Mouse (Mus musculus) liver, embryonic 13.5 days (tissue): ENCODE measurements at regions not wholly inside any gene's neighbourhood (a gene's known extent, or its start where the extent isn't known, plus 50 kb on each side); places are given as distances from the start of the nearest gene placed in this dataset.

Experiments
- ATAC-seq: fragments of 200-750 bp; cut with Nextera tagmentation; 2 replicates; pipeline ENCODE4 v1.8.0; 2017; ENCODE audit warnings: low read depth, mild to moderate bottlenecking, moderate number of reproducible peaks, moderate library complexity
- DNase-seq: peaks from one replicate; pipeline ENCODE4 v3.0.0; 2022
- H3K27ac ChIP-seq: fragments of 300-500 bp; sonication (generic); 2 replicates; pipeline ENCODE4 v1.5.1; 2015; ENCODE audit warnings: moderate library complexity, mild to moderate bottlenecking, inconsistent platforms
- H3K27me3 ChIP-seq: fragments of 300-500 bp; sonication (generic); 2 replicates; pipeline ENCODE4 v1.6.1; 2015; ENCODE audit warnings: mild to moderate bottlenecking, inconsistent platforms
- H3K36me3 ChIP-seq: fragments of 300-500 bp; sonication (generic); 2 replicates; pipeline ENCODE4 v1.6.1; 2015; ENCODE audit warnings: mild to moderate bottlenecking, inconsistent platforms
- H3K4me1 ChIP-seq: fragments of 300-500 bp; sonication (generic); replicated peaks from 2 replicates; pipeline ENCODE4 v1.6.1; 2015; ENCODE audit warnings: inconsistent platforms
- H3K4me2 ChIP-seq: fragments of 300-500 bp; sonication (generic); 2 replicates; pipeline ENCODE4 v1.6.1; 2015; ENCODE audit warnings: inconsistent platforms, mild to moderate bottlenecking, moderate library complexity
- H3K4me3 ChIP-seq: fragments of 300-500 bp; sonication (generic); replicated peaks from 2 replicates; pipeline ENCODE4 v1.5.1; 2015; ENCODE audit warnings: mild to moderate bottlenecking, inconsistent platforms
- H3K9ac ChIP-seq: fragments of 300-500 bp; sonication (generic); 2 replicates; pipeline ENCODE4 v1.6.1; 2015; ENCODE audit warnings: mild to moderate bottlenecking, inconsistent platforms
- H3K9me3 ChIP-seq: fragments of 300-500 bp; sonication (generic); replicated peaks from 2 replicates; pipeline ENCODE4 v1.6.1; 2016; ENCODE audit warnings: inconsistent platforms
- whole genome bisulfite sequencing: fragments of 180-500 bp; shearing (Covaris S2); methylation state at CpG from one replicate; pipeline ENCODE4 v1.1.7; 2015; ENCODE audit not compliant: insufficient replicate concordance; 5-methylcytosine and 5-hydroxymethylcytosine counted together

- no peaks in the 10 kb centered on the region for H3K36me3 ChIP-seq
- H3K9me3 ChIP-seq: 0 out of 2 replicates have a peak, but pooled peaks cover 3% of the 10 kb centered on the region
- H3K4me3 ChIP-seq: no peak overlapping the region
- DNase-seq (no peak), ATAC-seq (no peak)
- H3K27ac ChIP-seq: no peak overlapping the region
- H3K27me3 ChIP-seq: no peaks in the 10 kb centered on the region
- H3K9ac ChIP-seq: no peak overlapping the region
- no peaks in the 10 kb centered on the region for H3K4me1 ChIP-seq
- no peak overlapping the region for H3K4me2 ChIP-seq
- 75% methylated on average over 8 of the region's 8 CpGs for WGBS
Measured at GRCm38 (mm10) chr7:36829710-36830109, 131.8 kb downstream of the Tshz3 start.

GRCm38 (mm10) chr7:36830155-36830554 lies 132.2 kb downstream of the Tshz3 start:
- Histone ChIP-seq H3K4me1 (no peaks in the 10 kb centered on the region), H3K4me3 (no peak overlapping the region), H3K4me2 (no peak overlapping the region), H3K36me3 (no peaks in the 10 kb centered on the region), H3K9me3 (0 out of 2 replicates have a peak, but pooled peaks cover 3% of the 10 kb centered on the region), H3K27me3 (no peaks in the 10 kb centered on the region), H3K27ac (no peak overlapping the region), H3K9ac (no peak overlapping the region)
- DNase-seq (no peak), ATAC-seq (no peak)
- 69% methylated on average over 2 of the region's 2 CpGs for WGBS

GRCm38 (mm10) chr7:36848279-36848678 lies 150.4 kb downstream of the Tshz3 start:
- Histone ChIP-seq H3K4me2 (no peak overlapping the region), H3K4me3 (no peak overlapping the region), H3K9me3 (no peaks in the 10 kb centered on the region), H3K27me3 (no peaks in the 10 kb centered on the region), H3K36me3 (no peaks in the 10 kb centered on the region), H3K9ac (no peak overlapping the region), H3K4me1 (no peaks in the 10 kb centered on the region), H3K27ac (no peak overlapping the region)
- WGBS: 51% methylated on average over 2 of the region's 2 CpGs
- DNase-seq (no peak), ATAC-seq (no peak)

GRCm38 (mm10) chr7:36851275-36851889 lies 153.5 kb downstream of the Tshz3 start:
- no peak overlapping the region for H3K4me3 ChIP-seq

GRCm38 (mm10) chr7:36854308-36854707 lies 156.4 kb downstream of the Tshz3 start:
- no peaks in the 10 kb centered on the region for H3K36me3 ChIP-seq
- no peak overlapping the region for H3K4me3 ChIP-seq
- H3K27me3 ChIP-seq: no peaks in the 10 kb centered on the region
- no peak overlapping the region for H3K27ac ChIP-seq
- H3K4me1 ChIP-seq: no peaks in the 10 kb centered on the region
- no peaks in the 10 kb centered on the region for H3K9me3 ChIP-seq
- DNase-seq: no peak
- no peak overlapping the region for H3K9ac ChIP-seq
- H3K4me2 ChIP-seq: no peak overlapping the region
- ATAC-seq: no peak

More at GRCm38 (mm10) chr7:36851275-36851889, 153.5 kb downstream of the Tshz3 start:
- Histone ChIP-seq H3K36me3 (no peaks in the 10 kb centered on the region), H3K4me2 (no peak overlapping the region), H3K4me1 (no peaks in the 10 kb centered on the region), H3K27me3 (no peaks in the 10 kb centered on the region), H3K9me3 (no peaks in the 10 kb centered on the region), H3K9ac (no peak overlapping the region), H3K27ac (no peak overlapping the region)
- DNase-seq (no peak), ATAC-seq (no peak)
- 30% methylated on average over 4 of the region's 4 CpGs for WGBS

GRCm38 (mm10) chr7:36859428-36859827 lies 161.5 kb downstream of the Tshz3 start:
- DNase-seq (no peak), ATAC-seq (no peak)
- H3K4me3 ChIP-seq: no peak overlapping the region
- 80% methylated on average over 7 of the region's 7 CpGs for WGBS
- H3K27ac ChIP-seq: no peak overlapping the region
- no peaks in the 10 kb centered on the region for H3K4me1 ChIP-seq
- no peaks in the 10 kb centered on the region for H3K27me3 ChIP-seq
- no peaks in the 10 kb centered on the region for H3K9me3 ChIP-seq
- H3K4me2 ChIP-seq: no peak overlapping the region
- H3K9ac ChIP-seq: no peak overlapping the region
- no peaks in the 10 kb centered on the region for H3K36me3 ChIP-seq

GRCm38 (mm10) chr7:36862481-36862880 lies 164.6 kb downstream of the Tshz3 start:
- Histone ChIP-seq H3K4me1 (no peaks in the 10 kb centered on the region), H3K9me3 (no peaks in the 10 kb centered on the region), H3K4me2 (no peak overlapping the region), H3K36me3 (no peaks in the 10 kb centered on the region), H3K27ac (no peak overlapping the region), H3K4me3 (no peak overlapping the region), H3K27me3 (no peaks in the 10 kb centered on the region), H3K9ac (no peak overlapping the region)
- WGBS: 71% methylated on average over 7 of the region's 7 CpGs
- DNase-seq (no peak), ATAC-seq (no peak)

- Histone ChIP-seq H3K36me3 (no peaks in the 10 kb centered on the region), H3K4me2 (no peak overlapping the region)
- 69% methylated on average over 5 of the region's 5 CpGs for WGBS
Measured at GRCm38 (mm10) chr7:36863745-36864144, 165.8 kb downstream of the Tshz3 start.

GRCm38 (mm10) chr7:36864675-36865074 lies 166.8 kb downstream of the Tshz3 start:
- Histone ChIP-seq H3K27me3 (no peaks in the 10 kb centered on the region), H3K4me1 (no peaks in the 10 kb centered on the region), H3K4me2 (no peak overlapping the region), H3K4me3 (no peak overlapping the region), H3K27ac (no peak overlapping the region), H3K9ac (no peak overlapping the region), H3K36me3 (no peaks in the 10 kb centered on the region), H3K9me3 (no peaks in the 10 kb centered on the region; the same call in 1 of the 2 replicates)
- DNase-seq: no peak
- no peak for ATAC-seq
- WGBS: 49% methylated on average over 4 of the region's 4 CpGs

More at GRCm38 (mm10) chr7:36863745-36864144, 165.8 kb downstream of the Tshz3 start:
- no peak for DNase-seq
- Histone ChIP-seq H3K4me1 (no peaks in the 10 kb centered on the region), H3K27me3 (no peaks in the 10 kb centered on the region), H3K9me3 (no peaks in the 10 kb centered on the region; the same call in 1 of the 2 replicates), H3K9ac (no peak overlapping the region), H3K4me3 (no peak overlapping the region), H3K27ac (no peak overlapping the region)
- ATAC-seq: no peak

- Histone ChIP-seq H3K27ac (no peak overlapping the region), H3K4me1 (no peaks in the 10 kb centered on the region), H3K4me3 (no peak overlapping the region), H3K9me3 (no peaks in the 10 kb centered on the region; the same call in 1 of the 2 replicates), H3K27me3 (no peaks in the 10 kb centered on the region), H3K36me3 (no peaks in the 10 kb centered on the region), H3K9ac (no peak overlapping the region), H3K4me2 (no peak overlapping the region)
- no peak for ATAC-seq
- no peak for DNase-seq
- 73% methylated on average over 12 of the region's 12 CpGs for WGBS
Measured at GRCm38 (mm10) chr7:36866602-36867001, 168.7 kb downstream of the Tshz3 start.

GRCm38 (mm10) chr7:36874004-36874403 lies 176.1 kb downstream of the Tshz3 start:
- DNase-seq: no peak
- no peaks in the 10 kb centered on the region for H3K36me3 ChIP-seq
- no peak overlapping the region for H3K9ac ChIP-seq
- no peaks in the 10 kb centered on the region; the same call in 1 of the 2 replicates for H3K9me3 ChIP-seq
- 0 out of 2 replicates have a peak, but pooled peaks cover 3% of the 10 kb centered on the region for H3K4me1 ChIP-seq
- WGBS: 64% methylated on average over 5 of the region's 5 CpGs
- no peak overlapping the region for H3K4me2 ChIP-seq
- no peak overlapping the region for H3K27ac ChIP-seq
- H3K4me3 ChIP-seq: no peak overlapping the region
- no peaks in the 10 kb centered on the region for H3K27me3 ChIP-seq
- no peak for ATAC-seq

GRCm38 (mm10) chr7:36877686-36878085 lies 179.8 kb downstream of the Tshz3 start:
- H3K36me3 ChIP-seq: no peaks in the 10 kb centered on the region
- no peaks in the 10 kb centered on the region for H3K9me3 ChIP-seq
- WGBS: 47% methylated on average over 7 of the region's 7 CpGs
- ATAC-seq (no peak), DNase-seq (no peak)
- H3K9ac ChIP-seq: no peak overlapping the region
- no peak overlapping the region for H3K4me3 ChIP-seq
- no peaks in the 10 kb centered on the region for H3K27me3 ChIP-seq
- H3K4me1 ChIP-seq: 0 out of 2 replicates have a peak, but pooled peaks cover 3% of the 10 kb centered on the region
- no peak overlapping the region for H3K27ac ChIP-seq
- H3K4me2 ChIP-seq: no peak overlapping the region
